Mouse (Mus musculus) forebrain, postnatal 0 days (tissue): ENCODE data around the gene Plcb2. TPM values are rescaled to one million over a fixed set of nuclear protein-coding genes. Genes with fewer than 3 reads are reported as not detected.

ENCODE experiments used
- ATAC-seq: fragments of 200-750 bp; cut with Nextera tagmentation; 2 replicates; pipeline ENCODE4 v1.8.0; 2017; ENCODE audit warnings: mild to moderate bottlenecking, moderate library complexity
- DNase-seq: peaks from one replicate; pipeline ENCODE4 v3.0.0-alpha.2; 2015
- H3K27ac ChIP-seq: fragments of 300-500 bp; sonication (generic); 2 replicates; pipeline ENCODE4 v1.5.1; 2014; ENCODE audit warnings: low read depth, mild to moderate bottlenecking, antibody characterized with exemption, low read length, moderate library complexity, mixed read lengths
- H3K27me3 ChIP-seq: fragments of 300-500 bp; sonication (generic); 2 replicates; pipeline ENCODE4 v1.6.1; 2014; ENCODE audit warnings: mild to moderate bottlenecking, low read length, mixed read lengths; ENCODE audit not compliant: insufficient read depth
- H3K36me3 ChIP-seq: fragments of 300-500 bp; sonication (generic); 2 replicates; pipeline ENCODE4 v1.6.1; 2014; ENCODE audit warnings: mild to moderate bottlenecking, moderate library complexity; ENCODE audit not compliant: insufficient read depth
- H3K4me1 ChIP-seq: fragments of 300-500 bp; sonication (generic); 2 replicates; pipeline ENCODE4 v1.6.1; 2014; ENCODE audit warnings: antibody characterized with exemption; ENCODE audit not compliant: insufficient read depth
- H3K4me2 ChIP-seq: fragments of 300-500 bp; sonication (generic); 2 replicates; pipeline ENCODE4 v1.6.1; 2014; ENCODE audit warnings: low read depth, mild to moderate bottlenecking, moderate library complexity
- H3K4me3 ChIP-seq: fragments of 300-500 bp; sonication (generic); 2 replicates; pipeline ENCODE4 v1.5.1; 2014; ENCODE audit warnings: low read depth, low read length, mixed read lengths
- H3K9ac ChIP-seq: fragments of 300-500 bp; sonication (generic); 2 replicates; pipeline ENCODE4 v1.6.1; 2014; ENCODE audit warnings: mild to moderate bottlenecking
- H3K9me3 ChIP-seq: fragments of 300-500 bp; sonication (generic); 2 replicates; pipeline ENCODE4 v1.6.1; 2016; ENCODE audit warnings: low read length
- CTCF ChIP-seq: sonication (generic); IDR thresholded peaks from 2 replicates; pipeline ENCODE4 v1.5.1; 2016; ENCODE audit warnings: antibody characterized with exemption, control low read depth, low read depth
- WGBS: fragments of 180-500 bp; shearing (Covaris S2); extraction: QIAGEN DNeasy Blood & Tissue Kit; methylation state at CpG from one replicate; pipeline ENCODE4 v1.1.7; 2014; 5-methylcytosine and 5-hydroxymethylcytosine counted together
- polyA plus RNA-seq: library from polyadenylated mRNA; unstranded; fragments of >200 nt; fragmentation: Nextera tagmentation; extraction: Ambion mirVana; gene quantifications from 2 replicates; pipeline ENCODE4 v1.2.1, GENCODE M21; 2015
- total RNA-seq: library from RNA; depleted of rRNA; stranded (reverse); fragments of >200 nt; gene quantifications from 2 replicates; pipeline ENCODE4 v1.2.3, GENCODE M21; 2014

Gene Plcb2
- total and polyA plus RNA-seq, 2 experiments from 2014 or later: 0.52 to 1.1 TPM

DNA sequence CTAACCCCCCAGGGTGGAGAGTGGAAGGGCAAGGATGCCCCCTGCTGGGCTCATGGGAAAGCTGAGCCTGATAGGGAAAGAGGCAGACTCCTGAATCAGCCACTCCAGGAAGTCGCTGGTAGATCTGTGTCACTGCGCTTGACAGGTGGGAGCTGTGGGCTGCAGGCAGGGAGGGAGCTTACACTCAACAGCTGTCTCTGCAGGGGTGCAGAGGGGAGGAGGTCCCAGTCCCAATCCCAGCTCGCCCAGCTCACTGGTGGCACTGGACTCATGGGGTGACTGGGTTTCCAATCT is 2.3 kb upstream of the Plcb2 start:
- no peaks in the 10 kb centered on the region for H3K36me3 ChIP-seq
- H3K27me3 ChIP-seq: no peaks in the 10 kb centered on the region
- no peak overlapping the region for H3K9ac ChIP-seq
- ATAC-seq: peak; percentile 34; the same call in 1 of the 2 replicates
- no peak overlapping the region for H3K27ac ChIP-seq
- 8% methylated on average over 3 of the region's 3 CpGs for WGBS
- H3K9me3 ChIP-seq: no peaks in the 10 kb centered on the region
- peak; percentile 77 for TF ChIP-seq CTCF
- peak; percentile 75 for DNase-seq
- H3K4me3 ChIP-seq: no peak overlapping the region
- H3K4me2 ChIP-seq: no peak overlapping the region
- H3K4me1 ChIP-seq: peaks cover 3% of the 10 kb centered on the region; the same call in 1 of the 2 replicates

DNA sequence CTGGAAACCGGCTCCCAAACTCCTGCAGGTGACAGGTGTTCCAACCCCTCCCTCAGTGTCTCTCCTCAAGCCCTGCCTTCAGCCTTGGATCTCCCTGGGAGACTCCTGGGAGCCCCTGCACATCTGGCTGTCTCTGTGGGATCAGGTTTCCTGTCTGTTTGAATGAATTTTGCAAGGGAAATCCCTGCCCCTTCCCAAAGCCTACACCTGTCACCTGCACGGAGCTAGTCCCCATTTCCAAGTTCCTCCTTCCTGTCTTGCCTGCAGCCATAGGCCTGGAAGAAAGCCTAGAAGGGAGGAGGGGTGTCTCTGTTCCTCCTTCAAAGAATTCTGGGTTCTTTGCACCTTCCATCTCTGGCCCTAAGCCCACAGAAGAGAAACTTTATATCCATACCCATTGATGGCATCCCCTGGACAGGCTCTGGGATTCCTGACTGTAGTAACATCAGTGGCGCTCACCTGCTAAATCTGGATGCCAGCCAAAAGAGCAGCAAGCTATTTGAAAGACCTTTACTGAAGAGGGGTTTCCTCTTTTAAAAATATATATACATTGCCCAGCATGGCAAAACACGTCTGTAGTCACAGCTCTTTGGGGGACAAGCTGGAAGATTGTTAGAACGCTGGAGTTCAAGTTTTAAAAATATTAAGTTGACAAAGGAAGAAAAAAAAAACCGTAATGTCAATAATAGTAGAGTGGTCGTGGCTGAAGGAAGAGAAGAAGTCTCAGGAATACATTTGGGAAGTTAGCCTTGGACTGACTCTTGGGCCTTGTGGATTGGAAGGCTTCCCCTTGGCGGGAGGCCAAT is 1.8 kb upstream of the Plcb2 start:
- no peak for TF ChIP-seq CTCF
- 22% methylated on average over 8 of the region's 8 CpGs for WGBS
- H3K4me3 ChIP-seq: no peak overlapping the region

DNA sequence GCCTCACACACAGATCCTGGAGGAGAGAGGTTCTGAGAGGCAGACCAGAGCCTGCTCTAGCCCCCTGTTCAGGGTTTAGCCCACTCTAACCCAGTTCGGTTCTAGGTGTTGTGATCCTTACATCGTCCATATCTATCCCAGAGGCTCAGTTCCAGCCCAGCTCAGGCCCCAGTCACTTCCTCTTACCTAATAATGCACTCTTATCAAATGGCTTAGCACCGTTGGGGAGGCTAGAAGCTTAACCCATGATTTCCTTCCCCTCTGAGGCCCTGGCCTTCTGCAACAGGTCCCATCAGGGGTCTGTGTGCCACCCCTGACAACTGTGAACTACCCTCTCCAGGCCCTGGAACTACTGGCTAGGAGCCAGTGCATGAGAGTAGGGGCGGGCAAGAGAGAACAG is 956 bp upstream of the Plcb2 start:
- Histone ChIP-seq H3K4me2 (no peak overlapping the region), H3K27ac (no peak overlapping the region), H3K9ac (no peak overlapping the region), H3K4me3 (no peak overlapping the region), H3K27me3 (no peaks in the 10 kb centered on the region), H3K4me1 (peaks cover 3% of the 10 kb centered on the region; the same call in 1 of the 2 replicates), H3K9me3 (no peaks in the 10 kb centered on the region), H3K36me3 (no peaks in the 10 kb centered on the region)
- DNase-seq (no peak), ATAC-seq (no peak)
- TF ChIP-seq CTCF: no peak
- WGBS: 58% methylated on average over 4 of the region's 4 CpGs

More for the DNA sequence above, 1.8 kb upstream of the Plcb2 start:
- DNase-seq (no peak), ATAC-seq (no peak)
- Histone ChIP-seq H3K4me1 (peaks cover 3% of the 10 kb centered on the region; the same call in 1 of the 2 replicates), H3K27me3 (no peaks in the 10 kb centered on the region), H3K27ac (no peak overlapping the region), H3K36me3 (no peaks in the 10 kb centered on the region), H3K9me3 (no peaks in the 10 kb centered on the region), H3K4me2 (no peak overlapping the region), H3K9ac (no peak overlapping the region)

DNA sequence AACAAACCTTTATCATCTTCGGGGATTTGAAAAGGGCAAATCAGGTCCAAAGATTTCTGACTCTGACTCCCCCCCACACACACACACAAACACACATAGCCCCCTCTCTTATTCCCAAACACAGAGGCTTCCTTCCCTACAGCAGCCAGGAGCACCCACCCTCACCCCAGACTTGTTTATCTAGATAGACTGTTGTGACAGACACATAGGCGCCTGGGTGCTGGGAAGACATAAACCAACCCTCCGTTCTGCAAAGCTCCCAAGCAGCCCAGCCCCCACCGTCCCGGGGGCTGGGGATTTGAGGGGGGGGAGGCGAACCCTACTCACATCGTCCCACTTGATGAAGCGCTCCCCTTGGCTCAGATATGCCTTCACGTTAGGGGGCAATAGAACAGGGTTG is 327 bp downstream of the Plcb2 start:
- no peak overlapping the region for H3K9ac ChIP-seq
- no peak overlapping the region for H3K4me3 ChIP-seq
- no peaks in the 10 kb centered on the region for H3K27me3 ChIP-seq
- H3K4me2 ChIP-seq: no peak overlapping the region
- 32% methylated on average over 9 of the region's 9 CpGs for WGBS
- ATAC-seq: peak; percentile 12; the same call in 1 of the 2 replicates
- no peak overlapping the region for H3K27ac ChIP-seq
- peaks cover 3% of the 10 kb centered on the region; the same call in 1 of the 2 replicates for H3K4me1 ChIP-seq
- TF ChIP-seq CTCF: no peak
- H3K36me3 ChIP-seq: no peaks in the 10 kb centered on the region
- DNase-seq: no peak
- H3K9me3 ChIP-seq: no peaks in the 10 kb centered on the region

DNA sequence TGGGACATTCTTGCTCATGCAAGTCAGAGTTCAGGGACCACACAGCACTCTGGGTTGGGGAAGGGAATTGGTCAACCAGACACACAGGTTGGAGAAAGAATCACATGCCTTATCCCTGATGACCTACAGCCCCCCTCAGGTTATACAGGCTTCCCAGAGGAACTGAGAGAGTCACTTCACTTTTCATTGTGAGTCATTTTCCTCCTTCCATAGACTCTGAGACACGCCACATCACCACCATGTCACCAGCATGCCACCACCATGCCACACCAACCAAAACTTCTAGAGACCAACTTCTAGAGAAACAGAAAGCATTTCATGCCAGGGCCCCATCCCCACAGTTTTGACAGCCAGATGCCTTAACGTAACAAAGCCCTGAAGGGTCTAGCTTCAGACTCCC is 1.4 kb downstream of the Plcb2 start:
- peaks cover 3% of the 10 kb centered on the region; the same call in 1 of the 2 replicates for H3K4me1 ChIP-seq
- no peak overlapping the region for H3K4me3 ChIP-seq
- no peaks in the 10 kb centered on the region for H3K9me3 ChIP-seq
- no peak overlapping the region for H3K4me2 ChIP-seq
- no peaks in the 10 kb centered on the region for H3K36me3 ChIP-seq
- ATAC-seq: no peak
- WGBS: 84% methylated on average over 2 of the region's 2 CpGs
- no peaks in the 10 kb centered on the region for H3K27me3 ChIP-seq
- TF ChIP-seq CTCF: no peak
- H3K27ac ChIP-seq: no peak overlapping the region
- DNase-seq: no peak
- no peak overlapping the region for H3K9ac ChIP-seq

DNA sequence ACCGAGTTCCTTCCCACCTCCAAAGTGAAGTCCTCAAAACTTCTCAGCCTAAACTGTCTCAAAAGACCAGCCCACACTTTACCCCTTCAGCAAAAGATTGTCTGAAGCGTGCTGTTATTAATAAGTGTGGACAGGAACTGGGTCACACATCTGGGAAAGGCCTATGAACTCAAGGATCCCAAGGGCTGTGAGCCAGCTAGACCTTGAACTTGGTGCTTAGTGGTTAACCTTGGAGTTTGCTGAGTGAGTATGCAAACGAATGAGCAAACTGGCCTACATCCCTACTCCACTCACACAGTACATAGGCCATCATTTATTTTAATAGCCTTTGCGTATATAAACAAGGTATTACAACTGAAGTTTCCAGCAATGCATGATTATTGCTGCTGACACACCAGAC is 2.7 kb downstream of the Plcb2 start:
- Histone ChIP-seq H3K27me3 (no peaks in the 10 kb centered on the region), H3K36me3 (no peaks in the 10 kb centered on the region), H3K4me2 (no peak overlapping the region), H3K4me3 (no peak overlapping the region), H3K27ac (no peak overlapping the region), H3K9me3 (no peaks in the 10 kb centered on the region), H3K9ac (no peak overlapping the region), H3K4me1 (peaks cover 2% of the 10 kb centered on the region; the same call in 1 of the 2 replicates)
- ATAC-seq (no peak), DNase-seq (no peak)
- no peak for TF ChIP-seq CTCF
- 93% methylated on average over 4 of the region's 4 CpGs for WGBS

DNA sequence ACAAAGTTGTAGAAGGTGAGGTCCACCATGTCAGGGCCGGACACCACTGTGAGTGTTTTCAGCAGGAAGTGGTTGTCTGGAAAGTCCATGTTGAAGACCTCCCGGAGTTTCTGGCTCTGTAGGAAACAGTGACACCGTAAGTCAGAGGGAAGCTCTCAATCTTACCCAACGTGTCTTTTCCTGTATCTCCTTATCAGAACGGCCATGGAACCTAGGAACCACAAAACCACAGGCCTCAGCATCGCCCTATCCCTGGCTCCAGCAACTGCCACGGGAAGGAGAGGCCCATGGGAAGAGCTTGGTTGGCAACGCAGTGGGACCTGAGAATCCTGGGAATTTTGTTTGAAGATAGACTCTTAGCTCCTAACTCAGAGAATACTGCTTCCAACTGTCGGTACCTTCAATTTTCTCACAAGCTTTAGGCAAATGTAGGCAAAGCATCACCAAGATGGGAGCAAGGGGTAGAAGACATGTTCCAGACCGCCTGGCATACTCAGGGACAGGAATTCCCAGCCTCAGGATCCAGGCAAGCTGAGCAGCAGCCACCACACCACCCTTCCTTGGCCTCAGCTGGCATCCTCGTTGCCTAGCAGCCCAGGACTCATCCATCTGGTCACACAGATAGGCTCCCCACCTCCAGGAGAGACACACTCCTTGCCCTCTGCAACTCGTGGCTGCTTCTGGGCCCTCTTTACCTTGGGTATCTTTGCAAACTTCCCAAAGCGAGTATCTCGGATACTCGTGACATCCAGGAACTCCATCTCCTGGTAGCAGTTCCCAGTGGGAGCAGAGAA is 4.3 kb downstream of the Plcb2 start:
- Histone ChIP-seq H3K9ac (no peak overlapping the region), H3K36me3 (no peaks in the 10 kb centered on the region), H3K4me2 (no peak overlapping the region), H3K27ac (no peak overlapping the region), H3K9me3 (no peaks in the 10 kb centered on the region), H3K4me1 (no peaks in the 10 kb centered on the region), H3K4me3 (no peak overlapping the region), H3K27me3 (no peaks in the 10 kb centered on the region)
- no peak for TF ChIP-seq CTCF
- WGBS: 83% methylated on average over 15 of the region's 15 CpGs
- ATAC-seq: no peak
- no peak for DNase-seq
